In the genomic region with DNA sequence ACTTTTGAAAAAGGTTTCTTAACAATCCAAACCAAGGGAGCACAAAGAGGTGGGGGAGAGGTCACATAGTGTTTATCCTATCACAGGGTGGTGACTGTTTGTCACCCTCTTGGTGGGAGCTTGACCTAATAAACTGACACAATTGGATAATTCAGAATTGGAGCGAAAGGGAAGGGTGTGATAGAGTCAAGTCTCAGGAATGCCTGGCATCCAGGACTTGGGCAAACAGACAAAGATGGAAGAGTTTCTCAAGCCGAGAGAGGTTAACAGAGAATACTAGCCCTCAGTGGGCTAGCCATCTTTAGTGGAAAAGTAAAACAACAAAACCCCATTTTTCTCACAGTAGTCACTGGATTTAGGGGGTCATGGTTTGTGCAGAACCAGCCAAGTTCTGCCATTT, we compare ENCODE assay signal across 7 mouse cellular contexts.
"Had no signal": no experiment of that assay in that cellular context is flagged by ENCODE, and none has a peak within 500 bp of the region (broad histone marks: within the 10 kb centered on the region; RNA-seq: fewer than 3 reads in every experiment).

No protein-coding gene starts in this region.

- DNase-seq: layer of hippocampus, adult 9-11 months; layer of hippocampus, postnatal 36 days; liver; liver, embryonic 13.5 days; liver, postnatal 0 days; lung, postnatal 14 days; thymus, postnatal 4 days had no signal
